Mouse (Mus musculus): ENCODE results near the gene Gm12355. TPM values are rescaled to one million over a fixed set of nuclear protein-coding genes. Genes with fewer than 3 reads are reported as not detected.
"Not testable (repeated sequence)": the region's sequence is repeated elsewhere in the genome, so short reads cannot be mapped to it uniquely, and the experiment has no call there.

The Gm12355 gene
- total and polyA plus RNA-seq, 2 experiments from 2014 or later, result 0.29 to 0.68 TPM

DNA sequence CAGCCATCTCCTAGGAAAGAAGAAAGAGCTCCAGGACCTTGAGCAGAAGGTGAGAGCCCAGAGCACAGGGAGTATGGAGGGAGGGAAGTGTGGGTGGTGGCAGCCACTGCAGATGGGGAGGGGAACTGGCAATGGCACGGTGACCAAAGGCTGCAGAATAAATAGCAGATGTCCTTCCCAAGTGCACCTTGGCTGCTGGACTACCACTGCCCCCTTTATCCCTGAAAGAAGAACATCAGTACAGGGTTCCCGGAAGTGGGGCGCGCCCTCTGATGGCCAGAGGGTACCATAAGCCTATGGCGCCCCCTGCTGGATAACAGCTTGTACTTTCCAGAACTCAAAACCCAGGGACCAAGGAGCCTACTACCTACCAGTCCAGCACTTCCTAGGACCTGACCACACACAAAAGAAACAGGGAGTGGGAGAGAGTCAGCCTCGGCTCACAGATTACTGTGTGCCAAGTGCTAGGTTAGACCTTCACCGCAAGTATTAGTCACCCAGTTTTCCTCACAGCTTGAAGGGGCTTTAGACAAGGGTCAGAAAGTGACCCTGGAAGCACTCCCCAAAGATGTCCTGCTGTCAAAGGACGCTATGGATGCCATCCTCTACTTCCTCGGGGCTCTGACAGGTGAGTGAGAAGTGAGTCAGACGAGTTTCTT lies 10.0 kb upstream of the Gm12355 start:
- H3K4me2 ChIP-seq (ENCODE audit: low read depth); H3K4me3 ChIP-seq (ENCODE audit: low read depth, low read length); ATAC-seq; H3K27ac ChIP-seq (ENCODE audit: low read depth, low read length); H3K4me1 ChIP-seq (ENCODE audit: insufficient read depth); H3K9me3 ChIP-seq (ENCODE audit: low read length); DNase-seq; H3K36me3 ChIP-seq (ENCODE audit: insufficient read depth); H3K27me3 ChIP-seq (ENCODE audit: insufficient read depth, low read length); H3K9ac ChIP-seq: not testable (repeated sequence)
- peak; percentile 41 for TF ChIP-seq CTCF (IDR thresholded peaks at IDR 0.05; ENCODE audit: low read depth)
- WGBS, result 42% methylated on average over 10 of the region's 10 CpGs

DNA sequence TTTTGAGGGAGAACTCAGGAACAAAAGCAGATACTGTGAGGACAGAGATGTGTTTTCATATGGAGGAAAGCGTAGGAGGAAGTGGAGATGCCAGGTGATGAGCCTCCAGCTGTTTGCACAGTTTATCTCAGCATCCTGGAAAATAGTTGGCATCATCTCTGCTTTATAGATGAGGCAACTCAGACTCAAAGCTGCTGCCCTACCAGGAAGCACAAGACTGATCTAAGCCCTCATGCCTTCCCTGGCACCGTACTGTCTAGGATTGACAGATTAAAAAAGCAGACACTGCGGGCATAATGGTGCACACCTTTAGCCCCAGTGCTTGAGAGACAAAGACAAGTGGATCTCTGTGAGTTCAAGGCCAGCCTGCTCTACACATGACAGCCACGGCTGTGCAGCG lies 5.2 kb upstream of the Gm12355 start:
- H3K4me3 ChIP-seq (ENCODE audit: low read depth, low read length), result no peak overlapping the region
- no peak for TF ChIP-seq CTCF (IDR thresholded peaks at IDR 0.05; ENCODE audit: low read depth)
- H3K36me3 ChIP-seq (ENCODE audit: insufficient read depth), result no peaks in the 10 kb centered on the region
- H3K27ac ChIP-seq (ENCODE audit: low read depth, low read length), result no peak overlapping the region
- no peak overlapping the region for H3K4me2 ChIP-seq (ENCODE audit: low read depth)
- ATAC-seq, result no peak
- no peak overlapping the region for H3K9ac ChIP-seq
- no peaks in the 10 kb centered on the region for H3K9me3 ChIP-seq (ENCODE audit: low read length)
- no peak for DNase-seq
- 90% methylated on average over 5 of the region's 5 CpGs for WGBS
- no peaks in the 10 kb centered on the region for H3K4me1 ChIP-seq (ENCODE audit: insufficient read depth)
- no peaks in the 10 kb centered on the region for H3K27me3 ChIP-seq (ENCODE audit: insufficient read depth, low read length)

DNA sequence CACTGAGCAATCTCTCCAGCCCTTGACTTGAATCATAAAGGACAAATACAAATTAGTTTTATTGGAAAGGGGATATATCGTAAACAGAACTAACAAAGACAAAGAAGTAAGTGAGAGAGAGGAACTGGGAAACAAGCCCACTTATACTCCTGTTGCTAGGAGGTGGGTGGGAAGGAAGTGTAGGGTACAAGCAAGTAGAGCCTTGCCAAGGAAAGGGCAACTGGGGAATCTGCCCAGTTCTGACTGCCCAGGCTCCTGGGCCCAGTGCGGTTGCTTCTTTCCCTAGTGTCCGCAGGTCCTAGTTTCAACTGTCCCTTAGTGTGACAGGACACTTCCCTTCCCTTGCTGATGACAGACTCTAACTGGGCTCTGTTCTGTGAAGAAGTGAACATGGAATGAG lies 3.2 kb upstream of the Gm12355 start:
- Histone ChIP-seq H3K27me3 (ENCODE audit: insufficient read depth, low read length) (no peaks in the 10 kb centered on the region), H3K27ac (ENCODE audit: low read depth, low read length) (no peak overlapping the region), H3K36me3 (ENCODE audit: insufficient read depth) (no peaks in the 10 kb centered on the region), H3K4me1 (ENCODE audit: insufficient read depth) (no peaks in the 10 kb centered on the region), H3K4me2 (ENCODE audit: low read depth) (no peak overlapping the region), H3K9ac (no peak overlapping the region), H3K4me3 (ENCODE audit: low read depth, low read length) (no peak overlapping the region), H3K9me3 (ENCODE audit: low read length) (no peaks in the 10 kb centered on the region)
- ATAC-seq (no peak), DNase-seq (no peak)
- TF ChIP-seq CTCF (IDR thresholded peaks at IDR 0.05; ENCODE audit: low read depth), result no peak
- WGBS, result 95% methylated on average over 3 of the region's 3 CpGs

DNA sequence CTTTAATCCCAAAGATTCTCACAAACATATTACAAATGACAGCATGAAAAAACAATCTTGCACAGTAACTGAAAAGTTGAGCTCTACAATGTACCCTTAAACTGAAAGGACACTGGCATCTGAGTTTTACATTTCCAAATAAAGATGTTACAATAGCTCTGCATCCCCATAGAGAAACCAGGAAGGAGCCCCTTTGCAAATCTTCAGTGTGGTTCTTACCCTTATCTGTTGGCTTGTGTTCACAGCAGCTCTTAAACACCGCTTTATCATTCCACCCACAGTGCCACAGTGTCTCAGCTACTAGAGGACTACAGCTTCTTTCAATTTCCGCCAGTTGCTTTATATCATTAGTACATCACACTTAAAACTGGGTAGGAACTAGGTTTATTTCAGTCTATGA lies 1.1 kb downstream of the Gm12355 start:
- H3K4me1 ChIP-seq (ENCODE audit: insufficient read depth); ATAC-seq; H3K9ac ChIP-seq; H3K4me2 ChIP-seq (ENCODE audit: low read depth); DNase-seq; H3K9me3 ChIP-seq (ENCODE audit: low read length); H3K27me3 ChIP-seq (ENCODE audit: insufficient read depth, low read length); H3K27ac ChIP-seq (ENCODE audit: low read depth, low read length); H3K4me3 ChIP-seq (ENCODE audit: low read depth, low read length); H3K36me3 ChIP-seq (ENCODE audit: insufficient read depth): not testable (repeated sequence)
- WGBS, result 95% methylated on average over 2 of the region's 2 CpGs

DNA sequence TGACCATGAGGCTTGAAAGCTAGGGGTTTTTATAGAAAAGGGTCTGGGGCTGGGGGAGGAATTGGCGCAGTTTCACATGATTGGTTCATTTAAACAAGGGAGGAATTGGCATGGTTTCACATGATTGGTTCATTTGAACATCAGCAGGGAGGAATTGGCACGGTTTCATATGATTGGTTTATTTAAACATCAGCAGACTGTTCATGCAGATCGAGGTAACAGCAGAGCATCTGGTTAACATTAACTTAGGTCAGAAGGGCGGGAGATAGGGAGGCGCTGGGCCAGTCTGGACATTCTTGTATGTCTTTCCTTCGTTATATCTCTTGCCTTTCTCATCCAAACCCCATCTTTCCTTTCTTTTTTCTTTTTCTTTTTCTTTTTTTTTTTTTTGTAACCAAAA lies 1.5 kb downstream of the Gm12355 start:
- not testable (repeated sequence) for H3K27me3 ChIP-seq (ENCODE audit: insufficient read depth, low read length); H3K36me3 ChIP-seq (ENCODE audit: insufficient read depth); H3K4me1 ChIP-seq (ENCODE audit: insufficient read depth); ATAC-seq; H3K9ac ChIP-seq; H3K4me2 ChIP-seq (ENCODE audit: low read depth); H3K27ac ChIP-seq (ENCODE audit: low read depth, low read length); H3K4me3 ChIP-seq (ENCODE audit: low read depth, low read length); DNase-seq; H3K9me3 ChIP-seq (ENCODE audit: low read length)
- 81% methylated on average over 6 of the region's 6 CpGs for WGBS

DNA sequence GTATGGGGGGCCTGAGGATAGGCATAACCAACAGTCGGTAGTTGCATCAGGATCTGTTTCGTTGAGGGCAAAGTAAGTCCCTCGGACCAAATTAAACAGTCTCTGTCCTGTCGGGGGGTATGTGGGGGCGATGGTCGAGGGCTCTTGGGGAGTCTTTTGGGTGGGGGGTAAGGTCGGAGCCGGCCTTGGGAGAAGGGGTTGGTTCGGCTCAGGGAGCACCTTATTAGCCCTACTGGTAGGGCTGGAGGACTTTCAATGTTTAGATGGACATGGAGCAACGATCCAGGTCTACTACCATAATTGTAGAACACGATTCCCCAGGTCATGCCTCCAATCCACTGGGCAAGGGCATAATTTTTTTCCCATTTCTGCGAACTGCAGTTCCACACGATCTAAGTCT lies 4.7 kb downstream of the Gm12355 start:
- Histone ChIP-seq H3K4me2 (ENCODE audit: low read depth) (no peak overlapping the region), H3K36me3 (ENCODE audit: insufficient read depth) (no peaks in the 10 kb centered on the region), H3K4me3 (ENCODE audit: low read depth, low read length) (no peak overlapping the region), H3K27ac (ENCODE audit: low read depth, low read length) (no peak overlapping the region), H3K27me3 (ENCODE audit: insufficient read depth, low read length) (no peaks in the 10 kb centered on the region), H3K9me3 (ENCODE audit: low read length) (no peaks in the 10 kb centered on the region), H3K4me1 (ENCODE audit: insufficient read depth) (no peaks in the 10 kb centered on the region), H3K9ac (no peak overlapping the region)
- DNase-seq, result no peak
- WGBS, result 93% methylated on average over 13 of the region's 13 CpGs
- ATAC-seq, result no peak
- TF ChIP-seq CTCF (IDR thresholded peaks at IDR 0.05; ENCODE audit: low read depth), result no peak

DNA sequence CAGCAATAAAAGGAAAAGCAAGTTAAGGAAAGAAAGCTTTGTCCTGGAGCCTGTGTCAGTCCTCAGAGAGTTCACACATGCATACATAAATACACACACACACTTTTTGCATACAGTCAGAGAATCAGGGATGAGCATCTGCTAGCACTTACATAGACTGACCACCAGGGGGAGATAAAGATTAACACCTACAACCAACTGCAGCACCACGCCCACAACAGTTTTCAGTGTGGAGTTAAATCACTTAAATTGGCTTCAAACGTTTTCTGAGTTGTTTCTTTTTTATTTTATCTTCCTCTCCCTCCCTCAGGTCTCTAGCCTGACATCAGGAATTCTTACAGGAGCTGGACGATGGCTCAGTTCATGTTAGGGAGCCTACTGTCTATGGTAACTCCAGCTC lies 18.7 kb downstream of the Gm12355 start:
- H3K9me3 ChIP-seq (ENCODE audit: low read length), result no peaks in the 10 kb centered on the region
- ATAC-seq (peak; percentile 65; the same call in 1 of the 2 replicates), DNase-seq (peak; percentile 76)
- no peak overlapping the region for H3K4me2 ChIP-seq (ENCODE audit: low read depth)
- H3K9ac ChIP-seq, result no peak overlapping the region
- no peak overlapping the region for H3K4me3 ChIP-seq (ENCODE audit: low read depth, low read length)
- H3K4me1 ChIP-seq (ENCODE audit: insufficient read depth), result no peaks in the 10 kb centered on the region
- peak; percentile 91 for TF ChIP-seq CTCF (IDR thresholded peaks at IDR 0.05; ENCODE audit: low read depth)
- no peak overlapping the region for H3K27ac ChIP-seq (ENCODE audit: low read depth, low read length)
- no peaks in the 10 kb centered on the region; the same call in 1 of the 2 replicates for H3K27me3 ChIP-seq (ENCODE audit: insufficient read depth, low read length)
- 13% methylated on average over 3 of the region's 3 CpGs for WGBS
- no peaks in the 10 kb centered on the region for H3K36me3 ChIP-seq (ENCODE audit: insufficient read depth)

DNA sequence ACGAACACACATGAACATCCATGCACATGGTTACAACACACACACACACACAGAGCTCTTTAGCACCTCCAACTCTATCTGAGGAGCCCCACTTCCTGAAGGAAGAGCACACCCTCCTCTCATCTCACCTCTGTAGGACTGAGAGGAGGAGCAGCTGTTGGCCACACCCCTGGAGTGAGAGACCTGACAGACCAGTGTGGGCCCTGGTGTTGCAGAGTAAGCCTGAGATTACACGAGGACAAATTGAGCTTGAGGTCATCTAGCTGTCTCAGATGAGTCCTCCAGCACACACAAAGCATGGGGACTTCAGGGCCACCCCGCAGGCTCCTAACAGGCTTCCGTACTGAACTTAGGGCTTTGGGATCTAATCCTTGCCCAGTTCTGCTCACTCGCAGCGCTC lies 20.6 kb downstream of the Gm12355 start:
- H3K9ac ChIP-seq; H3K4me3 ChIP-seq (ENCODE audit: low read depth, low read length); H3K4me1 ChIP-seq (ENCODE audit: insufficient read depth); H3K27ac ChIP-seq (ENCODE audit: low read depth, low read length); ATAC-seq; H3K9me3 ChIP-seq (ENCODE audit: low read length); H3K36me3 ChIP-seq (ENCODE audit: insufficient read depth); H3K4me2 ChIP-seq (ENCODE audit: low read depth); DNase-seq; H3K27me3 ChIP-seq (ENCODE audit: insufficient read depth, low read length): not testable (repeated sequence)
- 69% methylated on average over 6 of the region's 6 CpGs for WGBS

Data from forebrain, postnatal 0 days (tissue).